Mouse (Mus musculus) limb, embryonic 11.5 days (tissue): ENCODE measurements at regions not wholly inside any gene's neighbourhood (a gene's known extent, or its start where the extent isn't known, plus 50 kb on each side); places are given as distances from the start of the nearest gene placed in this dataset.
A peak's percentile ranks its signal among the peaks of the same experiment; 100 is the strongest.

Source experiments
- ATAC-seq: fragments of 200-750 bp; cut with Nextera tagmentation; 2 replicates; pipeline ENCODE4 v1.8.0; 2017; ENCODE audit warnings: low read depth; ENCODE audit not compliant: insufficient number of reproducible peaks, low FRiP score, low TSS enrichment
- DNase-seq: peaks from one replicate; pipeline ENCODE4 v3.0.0-alpha.2; 2015; ENCODE audit warnings: low spot score
- H3K27ac ChIP-seq: fragments of 300-500 bp; sonication (generic); replicated peaks from 2 replicates; pipeline ENCODE4 v1.5.1; 2014; ENCODE audit warnings: low read depth, mild to moderate bottlenecking, low read length
- H3K27me3 ChIP-seq: fragments of 300-500 bp; sonication (generic); 2 replicates; pipeline ENCODE4 v1.6.1; 2014; ENCODE audit warnings: mild to moderate bottlenecking, low read length, mixed read lengths; ENCODE audit not compliant: control insufficient read depth, insufficient read depth
- H3K36me3 ChIP-seq: fragments of 300-500 bp; sonication (generic); 2 replicates; pipeline ENCODE4 v1.6.1; 2014; ENCODE audit warnings: mild to moderate bottlenecking, low read length, moderate library complexity, mixed read lengths; ENCODE audit not compliant: control insufficient read depth, insufficient read depth
- H3K4me1 ChIP-seq: fragments of 300-500 bp; sonication (generic); 2 replicates; pipeline ENCODE4 v1.6.1; 2014; ENCODE audit warnings: low read length, mixed read lengths; ENCODE audit not compliant: control insufficient read depth, insufficient read depth
- H3K4me2 ChIP-seq: fragments of 300-500 bp; sonication (generic); 2 replicates; pipeline ENCODE4 v1.6.1; 2014; ENCODE audit warnings: low read depth, mild to moderate bottlenecking, moderate library complexity; ENCODE audit not compliant: severe bottlenecking
- H3K4me3 ChIP-seq: fragments of 300-500 bp; sonication (generic); 2 replicates; pipeline ENCODE4 v1.5.1; 2014; ENCODE audit warnings: low read depth, low read length
- H3K9ac ChIP-seq: fragments of 300-500 bp; sonication (generic); 2 replicates; pipeline ENCODE4 v1.6.1; 2014; ENCODE audit warnings: mild to moderate bottlenecking, low read length
- H3K9me3 ChIP-seq: fragments of 300-500 bp; sonication (generic); 2 replicates; pipeline ENCODE4 v1.6.1; 2016; ENCODE audit warnings: low read length; ENCODE audit not compliant: control insufficient read depth
- WGBS: fragments of 180-500 bp; shearing (Covaris S2); extraction: QIAGEN DNeasy Blood & Tissue Kit; methylation state at CpG from one replicate; pipeline ENCODE4 v1.1.7; 2014; 5-methylcytosine and 5-hydroxymethylcytosine counted together

DNA sequence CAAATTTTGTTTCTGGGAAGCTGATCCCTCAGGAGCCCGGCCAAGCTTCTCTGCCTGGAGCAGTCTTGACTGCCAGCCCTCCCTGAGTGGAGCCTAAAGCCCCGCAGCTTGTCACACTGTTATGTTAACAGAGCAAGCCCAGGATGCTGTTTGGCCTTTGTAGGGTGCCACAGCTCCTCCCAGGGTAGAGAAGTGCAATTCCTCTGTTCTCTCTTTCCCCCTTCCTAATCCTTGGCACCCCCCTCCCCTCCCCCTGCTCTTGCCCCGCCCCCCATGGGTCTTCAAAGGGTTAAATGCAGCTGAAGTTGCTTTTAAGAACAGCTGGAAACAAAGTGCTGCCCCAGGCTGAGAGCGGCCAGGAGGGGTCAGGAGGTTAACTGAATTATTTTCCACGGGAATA is 234.1 kb upstream of the Rgma start:
- Histone ChIP-seq H3K4me2 (no peak overlapping the region), H3K4me3 (no peak overlapping the region), H3K27me3 (no peaks in the 10 kb centered on the region), H3K9me3 (no peaks in the 10 kb centered on the region), H3K4me1 (peaks cover 26% of the 10 kb centered on the region), H3K36me3 (no peaks in the 10 kb centered on the region), H3K9ac (no peak overlapping the region), H3K27ac (no peak overlapping the region)
- ATAC-seq (peak; percentile 67), DNase-seq (peak; percentile 77)
- 0% methylated on average over 5 of the region's 5 CpGs for WGBS

DNA sequence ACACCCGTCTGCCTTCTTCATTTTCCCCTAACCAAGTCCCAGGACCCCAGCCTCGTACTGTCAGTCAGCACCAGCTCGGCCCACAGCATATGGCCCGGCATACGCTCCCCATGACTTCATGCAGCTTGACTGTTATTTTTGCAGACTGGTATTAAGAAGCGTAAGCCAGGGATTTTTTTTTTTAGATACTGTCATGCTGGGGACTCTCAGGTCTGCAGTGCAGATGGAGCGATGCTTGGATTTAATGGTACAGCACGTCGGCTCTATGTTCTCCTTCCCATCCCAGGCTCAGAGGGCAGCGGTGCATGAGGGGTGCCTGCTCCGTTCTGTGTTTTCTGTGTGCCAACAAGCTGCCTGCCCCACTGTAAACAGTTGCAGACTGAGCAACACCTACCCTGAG is 231.4 kb upstream of the Rgma start:
- no peak overlapping the region for H3K4me2 ChIP-seq
- no peaks in the 10 kb centered on the region for H3K36me3 ChIP-seq
- DNase-seq = no peak
- ATAC-seq = no peak
- peaks cover 25% of the 10 kb centered on the region for H3K4me1 ChIP-seq
- H3K4me3 ChIP-seq = no peak overlapping the region
- WGBS = 84% methylated on average over 11 of the region's 11 CpGs
- no peak overlapping the region for H3K27ac ChIP-seq
- H3K9me3 ChIP-seq = no peaks in the 10 kb centered on the region
- no peaks in the 10 kb centered on the region for H3K27me3 ChIP-seq
- no peak overlapping the region for H3K9ac ChIP-seq

DNA sequence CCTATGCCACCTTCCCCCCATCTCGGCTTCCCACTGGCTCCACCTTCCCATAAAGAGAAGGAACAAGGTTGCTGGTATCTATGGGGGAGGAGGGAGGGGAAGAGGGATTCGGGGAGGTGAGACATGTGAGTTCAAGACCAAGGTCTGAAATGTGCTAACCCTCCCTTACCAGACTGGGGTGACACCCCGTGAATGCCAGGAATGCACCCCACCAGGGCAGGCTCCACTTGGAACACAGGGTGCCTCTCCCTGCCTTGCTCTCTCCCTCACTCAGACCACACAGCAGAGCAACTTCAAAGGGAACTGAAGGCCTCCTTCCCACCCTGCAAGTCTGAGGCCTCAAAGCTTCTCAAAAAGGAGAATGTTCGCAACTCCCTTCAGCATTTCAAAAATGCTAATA is 230.5 kb upstream of the Rgma start:
- H3K27me3 ChIP-seq = no peaks in the 10 kb centered on the region

DNA sequence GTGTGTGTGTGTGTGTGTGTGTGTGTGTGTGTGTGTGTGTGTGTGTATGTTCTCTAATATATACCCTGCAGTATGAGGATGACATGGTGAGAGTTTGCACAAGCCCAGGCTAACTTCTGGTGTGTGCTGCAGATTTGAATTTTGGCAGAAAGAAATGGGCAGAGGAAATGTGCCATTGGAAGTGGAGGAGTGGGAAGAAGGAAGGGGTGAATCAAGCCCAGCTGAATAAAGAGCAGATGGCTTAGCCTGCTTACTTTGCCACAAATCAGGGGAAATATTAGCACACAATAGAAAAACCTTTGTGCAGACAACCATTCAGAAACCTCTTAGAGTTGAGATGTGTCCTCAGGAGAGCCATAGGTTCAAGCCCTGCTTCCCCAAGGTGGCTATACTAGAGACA is 228.1 kb upstream of the Rgma start:
- peaks cover 31% of the 10 kb centered on the region for H3K4me1 ChIP-seq
- H3K27ac ChIP-seq = no peak overlapping the region
- H3K36me3 ChIP-seq = no peaks in the 10 kb centered on the region
- ATAC-seq (no peak), DNase-seq (no peak)
- H3K4me3 ChIP-seq = no peak overlapping the region
- H3K9me3 ChIP-seq = no peaks in the 10 kb centered on the region
- no peak overlapping the region for H3K4me2 ChIP-seq
- no peaks in the 10 kb centered on the region for H3K27me3 ChIP-seq
- no peak overlapping the region for H3K9ac ChIP-seq

More for the DNA sequence above, 230.5 kb upstream of the Rgma start:
- Histone ChIP-seq H3K9me3 (no peaks in the 10 kb centered on the region), H3K27ac (no peak overlapping the region), H3K9ac (no peak overlapping the region), H3K4me3 (no peak overlapping the region), H3K4me2 (no peak overlapping the region), H3K4me1 (peaks cover 21% of the 10 kb centered on the region; the same call in 1 of the 2 replicates), H3K36me3 (no peaks in the 10 kb centered on the region)
- 17% methylated on average over 4 of the region's 4 CpGs for WGBS
- ATAC-seq = no peak
- DNase-seq = no peak

DNA sequence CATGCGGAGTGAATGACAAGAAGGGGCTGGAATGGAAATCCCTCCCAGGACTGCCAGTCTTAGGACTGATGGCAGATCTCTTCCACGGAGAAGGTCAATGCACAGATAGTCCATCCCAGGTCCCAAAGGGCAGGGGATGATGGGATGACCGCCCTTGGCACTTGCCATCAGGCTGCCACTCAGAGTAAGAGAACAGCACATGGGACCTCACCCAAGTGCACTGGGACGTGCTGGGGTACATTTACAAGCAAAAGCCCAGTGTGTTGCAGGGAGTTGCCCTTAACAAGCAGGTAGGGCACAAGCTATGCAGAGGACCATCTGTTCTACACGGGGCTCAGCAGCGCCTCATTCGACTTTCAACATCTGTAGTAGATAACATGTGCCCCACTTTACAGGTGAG is 224.9 kb upstream of the Rgma start:
- Histone ChIP-seq H3K36me3 (no peaks in the 10 kb centered on the region), H3K27ac (no peak overlapping the region), H3K4me2 (no peak overlapping the region), H3K9ac (no peak overlapping the region), H3K4me1 (peaks cover 18% of the 10 kb centered on the region), H3K4me3 (no peak overlapping the region), H3K27me3 (no peaks in the 10 kb centered on the region), H3K9me3 (no peaks in the 10 kb centered on the region)
- DNase-seq (no peak), ATAC-seq (no peak)
- 53% methylated on average over 7 of the region's 7 CpGs for WGBS

DNA sequence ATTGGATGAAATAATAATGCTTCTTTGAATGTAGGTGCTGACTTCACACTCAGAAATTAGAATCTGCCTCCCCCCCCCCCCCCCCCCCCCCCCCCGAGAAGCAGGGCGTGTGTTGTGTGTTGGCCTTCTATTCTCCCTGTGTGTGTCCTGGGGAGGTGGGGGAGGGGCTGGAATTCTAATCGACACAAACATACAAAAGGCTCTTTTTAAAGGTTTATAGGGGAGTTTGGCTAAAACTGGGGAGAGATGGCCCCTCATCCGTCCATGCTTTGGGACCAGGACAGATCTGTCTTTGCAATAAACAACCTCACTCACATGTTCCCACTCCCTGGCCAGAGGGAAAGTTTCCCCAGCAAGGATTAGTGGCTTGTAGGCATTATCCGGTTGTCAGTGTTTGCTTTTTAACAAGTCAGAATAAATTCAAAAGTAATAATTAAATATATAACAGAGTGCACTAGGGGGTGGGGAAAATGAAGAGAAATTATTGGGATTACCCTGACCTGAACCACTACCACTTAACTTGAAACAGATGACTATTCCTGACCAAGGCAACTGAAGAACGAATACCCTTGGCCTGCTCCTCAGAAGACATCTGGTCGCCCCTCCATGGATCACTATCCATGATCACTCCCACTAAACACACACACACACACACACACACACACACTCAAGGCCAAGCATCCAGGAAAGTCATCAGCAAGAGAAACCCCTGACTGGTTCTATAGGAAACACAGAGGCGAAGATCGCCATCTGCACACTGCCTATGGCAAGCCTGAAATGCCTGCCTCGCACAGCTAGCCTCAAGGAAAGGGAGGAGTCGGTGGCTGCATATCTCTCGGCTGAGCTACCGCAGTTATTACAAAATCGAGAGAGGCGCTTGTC is 223.5 kb upstream of the Rgma start:
- Histone ChIP-seq H3K4me1 (peaks cover 18% of the 10 kb centered on the region), H3K27me3 (no peaks in the 10 kb centered on the region), H3K9ac (no peak overlapping the region), H3K36me3 (no peaks in the 10 kb centered on the region), H3K27ac (no peak overlapping the region), H3K4me3 (no peak overlapping the region), H3K9me3 (no peaks in the 10 kb centered on the region), H3K4me2 (no peak overlapping the region)
- ATAC-seq = 0 out of 2 replicates have a peak, but pooled peaks have one; percentile 26
- no peak for DNase-seq
- 35% methylated on average over 14 of the region's 15 CpGs for WGBS

DNA sequence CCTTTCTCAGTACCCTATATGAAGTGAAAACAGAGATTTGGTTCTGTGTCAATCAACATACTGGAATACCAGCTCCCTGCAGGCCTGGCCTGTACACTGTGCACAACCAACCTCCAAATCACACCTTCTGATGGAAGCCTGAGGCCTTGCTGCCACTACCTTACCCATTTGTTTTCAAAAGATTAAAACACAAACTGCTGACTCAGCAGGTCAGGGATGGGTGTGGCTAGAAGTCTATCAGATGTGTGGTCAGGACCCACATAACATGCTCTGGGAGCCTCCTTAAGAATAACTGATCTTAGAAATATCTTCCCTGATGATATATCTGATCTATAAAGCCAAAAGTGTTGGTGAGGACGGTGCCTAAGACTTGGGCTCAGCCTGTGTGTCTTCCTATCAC is 221.6 kb upstream of the Rgma start:
- 97% methylated on average over 1 of the region's 1 CpGs for WGBS
- H3K4me1 ChIP-seq = peaks cover 18% of the 10 kb centered on the region
- H3K27me3 ChIP-seq = no peaks in the 10 kb centered on the region
- DNase-seq = no peak
- H3K36me3 ChIP-seq = no peaks in the 10 kb centered on the region
- no peaks in the 10 kb centered on the region for H3K9me3 ChIP-seq
- H3K4me3 ChIP-seq = no peak overlapping the region
- H3K27ac ChIP-seq = no peak overlapping the region
- ATAC-seq = no peak
- H3K9ac ChIP-seq = no peak overlapping the region
- no peak overlapping the region for H3K4me2 ChIP-seq

DNA sequence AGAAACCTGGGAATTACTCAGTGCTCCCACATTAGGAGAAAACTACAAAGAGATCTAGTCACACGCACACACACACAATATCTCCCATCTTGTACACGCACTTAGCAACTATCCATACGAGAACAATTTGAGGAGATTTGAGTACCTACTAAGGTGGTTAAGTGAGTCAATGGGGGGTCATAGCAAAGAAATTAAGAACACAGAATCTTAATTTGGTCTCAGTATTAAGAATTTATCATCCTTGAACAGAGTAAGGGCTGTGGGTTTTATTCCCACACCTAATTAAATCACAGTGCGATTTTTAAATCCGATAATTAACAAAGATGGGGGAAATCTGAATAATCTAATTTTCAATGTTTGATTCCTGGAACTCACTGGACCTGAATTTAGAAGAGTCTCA is 216.5 kb upstream of the Rgma start:
- ATAC-seq (no peak), DNase-seq (no peak)
- no peaks in the 10 kb centered on the region for H3K9me3 ChIP-seq
- no peak overlapping the region for H3K27ac ChIP-seq
- no peak overlapping the region for H3K4me2 ChIP-seq
- H3K4me1 ChIP-seq = peaks cover 12% of the 10 kb centered on the region; the same call in 1 of the 2 replicates
- H3K9ac ChIP-seq = no peak overlapping the region
- H3K4me3 ChIP-seq = no peak overlapping the region
- no peaks in the 10 kb centered on the region for H3K27me3 ChIP-seq
- H3K36me3 ChIP-seq = no peaks in the 10 kb centered on the region
- WGBS = 84% methylated on average over 5 of the region's 5 CpGs

DNA sequence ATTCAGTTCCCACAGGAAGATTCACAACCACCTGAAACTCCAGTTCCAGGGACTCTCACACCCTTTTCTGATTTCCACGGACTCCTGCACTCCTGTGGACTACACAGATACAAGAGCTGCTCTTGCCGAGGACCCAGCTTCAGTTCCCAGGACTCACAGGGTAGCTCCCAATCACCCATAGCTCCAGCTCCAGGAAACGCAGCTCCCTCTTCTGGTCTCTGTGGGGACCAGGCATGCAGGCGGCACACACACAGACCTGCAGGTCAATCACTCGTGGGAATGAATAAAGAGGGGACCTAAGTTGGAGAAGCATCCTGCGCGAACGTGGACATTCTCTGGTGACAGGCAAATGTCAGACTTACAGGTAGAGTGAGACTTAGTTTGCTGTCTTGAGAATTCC is 214.3 kb upstream of the Rgma start:
- Histone ChIP-seq H3K9me3 (no peaks in the 10 kb centered on the region), H3K9ac (no peak overlapping the region), H3K27me3 (no peaks in the 10 kb centered on the region), H3K27ac (no peak overlapping the region), H3K4me3 (no peak overlapping the region), H3K4me1 (peaks cover 17% of the 10 kb centered on the region), H3K4me2 (no peak overlapping the region), H3K36me3 (no peaks in the 10 kb centered on the region)
- ATAC-seq (no peak), DNase-seq (no peak)
- 81% methylated on average over 8 of the region's 8 CpGs for WGBS
